Mouse (Mus musculus) cerebellum, postnatal 36 days (tissue): ENCODE measurements around the gene Hmgcs2.

Source experiments
- DNase-seq, 2 experiments: peaks; one replicate each; pipeline ENCODE4 v3.0.0; 2021 to 2022; ENCODE audit warnings: mixed read lengths in 2 of 2

Gene Hmgcs2

GRCm38 (mm10) chr3:98339097-98339705 lies 59.0 kb downstream of the Hmgcs2 start:
- DNase-seq = peak; percentile 20

- peak; percentile 19 for DNase-seq
Measured at GRCm38 (mm10) chr3:98339706-98340109, 59.5 kb downstream of the Hmgcs2 start, which contains the start of gene Phgdh. Phgdh (minus strand) TSS chr3:98339990.

GRCm38 (mm10) chr3:98340818-98341594 lies 60.8 kb downstream of the Hmgcs2 start:
- DNase-seq = no peak

- no peak for DNase-seq
Measured at GRCm38 (mm10) chr3:98343235-98343634, 63.0 kb downstream of the Hmgcs2 start.

- no peak for DNase-seq
Measured at GRCm38 (mm10) chr3:98348106-98348505, 67.9 kb downstream of the Hmgcs2 start.

GRCm38 (mm10) chr3:98348705-98349104 lies 68.5 kb downstream of the Hmgcs2 start:
- DNase-seq = no peak

- peak; percentile 55 to 72 for DNase-seq
Measured at GRCm38 (mm10) chr3:98353892-98354291, 73.7 kb downstream of the Hmgcs2 start.

GRCm38 (mm10) chr3:98355344-98356025 lies 75.2 kb downstream of the Hmgcs2 start:
- no peak for DNase-seq

GRCm38 (mm10) chr3:98356026-98356365 lies 75.8 kb downstream of the Hmgcs2 start:
- DNase-seq = no peak

GRCm38 (mm10) chr3:98356632-98357370 lies 76.6 kb downstream of the Hmgcs2 start:
- no peak for DNase-seq
